Mouse (Mus musculus): ENCODE data around the gene Sardh. TPM values are rescaled to one million over a fixed set of nuclear protein-coding genes. Genes with fewer than 3 reads are reported as not detected.

The Sardh gene
- polyA plus RNA-seq, 1 experiment from 2014 or later: 4.2 TPM

DNA sequence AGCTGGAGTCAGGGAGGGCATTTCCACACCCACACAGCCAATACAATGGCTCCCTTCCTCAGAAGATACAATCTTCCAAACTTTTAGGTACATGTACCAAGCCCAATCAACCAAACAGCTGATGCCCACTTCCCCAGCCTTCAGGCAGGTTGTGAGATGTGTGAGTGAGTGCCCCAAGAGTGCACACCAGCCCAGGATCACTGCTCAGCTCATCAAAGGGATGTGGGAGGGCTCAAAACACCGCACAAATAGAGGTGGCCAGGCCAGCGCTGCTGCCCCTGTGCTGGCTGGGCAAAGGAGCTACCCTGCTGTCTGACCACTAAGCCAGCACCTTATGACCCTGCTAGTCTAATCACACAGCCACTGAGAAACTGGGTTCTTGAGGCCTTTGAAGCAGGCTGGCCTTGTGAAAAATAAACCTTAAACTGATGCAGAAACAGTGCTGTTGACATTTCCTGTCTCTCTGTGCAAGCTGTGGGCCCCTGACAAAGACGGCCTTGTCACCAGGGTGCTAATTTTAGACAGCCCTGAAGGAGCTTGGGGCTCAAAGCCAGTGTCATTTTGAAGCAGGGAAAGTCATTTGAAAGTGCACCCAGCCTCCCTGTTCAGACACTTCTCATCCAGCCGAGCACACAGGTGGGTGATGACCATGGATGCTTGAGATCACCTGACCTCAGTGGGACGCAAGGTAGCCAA lies 49.4 kb downstream of the Sardh start:
- no peak overlapping the region for H3K27ac ChIP-seq (ENCODE audit: low read depth, low read length)
- WGBS: 63% methylated on average over 5 of the region's 5 CpGs
- no peak overlapping the region for H3K4me3 ChIP-seq (ENCODE audit: low read depth, low read length)
- H3K4me1 ChIP-seq (ENCODE audit: control insufficient read depth, insufficient read depth, low read length): no peaks in the 10 kb centered on the region
- DNase-seq (ENCODE audit: low spot score) (no peak), ATAC-seq (no peak)
- no peak overlapping the region for H3K9ac ChIP-seq (ENCODE audit: low read length)
- no peaks in the 10 kb centered on the region for H3K9me3 ChIP-seq (replicated peaks; ENCODE audit: control insufficient read depth, low read length)
- H3K4me2 ChIP-seq (ENCODE audit: low read length): no peak overlapping the region
- no peaks in the 10 kb centered on the region for H3K36me3 ChIP-seq (ENCODE audit: control insufficient read depth, insufficient read depth, low read length)
- no peaks in the 10 kb centered on the region for H3K27me3 ChIP-seq (replicated peaks; ENCODE audit: control insufficient read depth, insufficient read depth, low read length)

DNA sequence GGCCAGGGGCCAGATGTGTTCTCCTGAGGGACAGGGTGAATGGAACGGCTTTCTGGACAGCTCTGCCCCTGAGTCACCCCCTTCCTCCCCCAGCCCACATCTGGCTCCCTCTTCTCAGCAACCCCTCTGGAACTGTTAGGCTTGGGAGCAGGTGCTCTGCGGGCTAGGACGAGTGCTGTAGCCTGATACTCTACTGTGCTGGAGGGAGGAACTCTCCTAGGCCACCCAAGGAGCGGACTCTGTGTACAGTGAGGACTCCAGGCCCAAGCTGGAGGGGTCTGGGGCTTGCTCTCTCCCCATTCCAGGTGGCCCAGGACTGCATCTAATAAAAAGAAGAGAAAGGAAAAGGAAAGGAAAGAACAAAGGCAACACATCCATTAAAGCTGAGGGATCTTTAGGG lies 58.1 kb downstream of the Sardh start:
- no peak for ATAC-seq
- Histone ChIP-seq H3K4me2 (ENCODE audit: low read length) (no peak overlapping the region), H3K36me3 (ENCODE audit: control insufficient read depth, insufficient read depth, low read length) (no peaks in the 10 kb centered on the region), H3K27ac (ENCODE audit: low read depth, low read length) (no peak overlapping the region), H3K4me1 (ENCODE audit: control insufficient read depth, insufficient read depth, low read length) (no peaks in the 10 kb centered on the region), H3K9me3 (replicated peaks; ENCODE audit: control insufficient read depth, low read length) (no peaks in the 10 kb centered on the region), H3K27me3 (replicated peaks; ENCODE audit: control insufficient read depth, insufficient read depth, low read length) (no peaks in the 10 kb centered on the region), H3K4me3 (ENCODE audit: low read depth, low read length) (no peak overlapping the region), H3K9ac (ENCODE audit: low read length) (no peak overlapping the region)
- WGBS: 67% methylated on average over 4 of the region's 4 CpGs
- no peak for DNase-seq (ENCODE audit: low spot score)

DNA sequence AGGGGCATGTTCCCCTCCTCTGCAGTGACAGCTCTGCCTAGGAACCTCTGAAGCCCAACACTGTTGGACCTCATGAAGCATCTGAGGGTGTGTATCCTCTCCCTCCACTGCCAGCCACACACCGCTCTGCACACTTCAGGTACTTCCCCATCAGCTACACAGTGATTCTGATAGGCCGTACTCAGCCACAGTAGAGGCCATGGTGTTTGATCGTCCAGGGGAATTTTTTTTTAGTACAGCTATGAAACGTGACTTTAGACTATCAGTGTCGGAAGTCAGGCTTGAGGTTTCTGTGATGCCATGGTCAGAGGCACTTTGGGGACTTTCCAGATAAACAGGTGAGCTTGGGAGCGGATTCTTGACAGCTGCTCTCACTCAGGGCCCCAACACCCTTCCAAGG lies 60.6 kb downstream of the Sardh start:
- whole genome bisulfite sequencing: 85% methylated on average over 6 of the region's 6 CpGs
- Histone ChIP-seq H3K9me3 (replicated peaks; ENCODE audit: control insufficient read depth, low read length) (no peaks in the 10 kb centered on the region), H3K36me3 (ENCODE audit: control insufficient read depth, insufficient read depth, low read length) (no peaks in the 10 kb centered on the region), H3K4me3 (ENCODE audit: low read depth, low read length) (no peak overlapping the region), H3K4me2 (ENCODE audit: low read length) (no peak overlapping the region), H3K9ac (ENCODE audit: low read length) (no peak overlapping the region), H3K27me3 (replicated peaks; ENCODE audit: control insufficient read depth, insufficient read depth, low read length) (no peaks in the 10 kb centered on the region), H3K4me1 (ENCODE audit: control insufficient read depth, insufficient read depth, low read length) (no peaks in the 10 kb centered on the region), H3K27ac (ENCODE audit: low read depth, low read length) (no peak overlapping the region)
- ATAC-seq (no peak), DNase-seq (ENCODE audit: low spot score) (no peak)

DNA sequence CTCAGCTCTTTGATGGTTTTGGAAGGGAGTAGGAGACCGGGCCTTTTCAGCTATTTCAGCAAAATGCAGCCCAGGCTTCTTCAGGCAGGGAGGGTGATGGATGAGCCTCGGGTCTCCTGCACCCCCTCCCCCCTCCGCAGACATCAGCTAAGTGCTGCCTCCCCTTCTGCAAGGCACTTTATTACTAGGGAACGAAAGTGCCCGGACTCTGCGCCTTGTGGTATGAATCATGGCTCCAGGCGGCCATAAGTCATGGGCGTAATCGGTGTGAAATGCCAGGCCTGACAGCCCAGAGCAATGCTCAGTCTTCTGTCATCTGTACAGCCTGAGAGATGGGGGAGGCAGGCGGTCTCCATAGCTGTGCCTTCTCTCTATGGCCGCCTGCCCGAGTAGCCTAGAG lies 64.4 kb downstream of the Sardh start:
- no peaks in the 10 kb centered on the region for H3K9me3 ChIP-seq (replicated peaks; ENCODE audit: control insufficient read depth, low read length)
- H3K36me3 ChIP-seq (ENCODE audit: control insufficient read depth, insufficient read depth, low read length): no peaks in the 10 kb centered on the region
- H3K27ac ChIP-seq (ENCODE audit: low read depth, low read length): no peak overlapping the region
- DNase-seq (ENCODE audit: low spot score) (no peak), ATAC-seq (no peak)
- no peak overlapping the region for H3K9ac ChIP-seq (ENCODE audit: low read length)
- H3K4me1 ChIP-seq (ENCODE audit: control insufficient read depth, insufficient read depth, low read length): no peaks in the 10 kb centered on the region
- H3K4me2 ChIP-seq (ENCODE audit: low read length): no peak overlapping the region
- H3K4me3 ChIP-seq (ENCODE audit: low read depth, low read length): no peak overlapping the region
- 86% methylated on average over 12 of the region's 12 CpGs for WGBS
- H3K27me3 ChIP-seq (replicated peaks; ENCODE audit: control insufficient read depth, insufficient read depth, low read length): no peaks in the 10 kb centered on the region

DNA sequence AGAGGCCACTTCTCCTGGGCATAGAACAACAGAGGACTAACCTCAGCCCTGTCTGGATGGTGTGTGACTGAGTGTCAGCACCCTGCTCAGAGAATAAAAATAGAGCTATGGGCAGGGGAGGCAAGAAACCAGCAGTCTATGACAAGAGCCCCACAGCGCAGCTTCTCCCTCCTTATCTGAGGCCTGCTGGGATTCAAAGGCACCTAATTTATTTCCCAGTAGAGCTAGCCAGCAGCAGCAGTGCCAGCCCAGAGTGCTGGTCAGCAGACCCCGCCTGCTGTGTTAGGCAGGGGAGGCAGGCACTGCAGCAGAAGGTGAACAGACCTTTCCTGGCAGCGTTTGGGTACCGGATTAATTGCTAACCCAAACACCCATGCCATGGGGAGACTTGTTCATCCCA lies 66.2 kb downstream of the Sardh start:
- H3K4me2 ChIP-seq (ENCODE audit: low read length): no peak overlapping the region
- H3K27ac ChIP-seq (ENCODE audit: low read depth, low read length): no peak overlapping the region
- DNase-seq (ENCODE audit: low spot score) (no peak), ATAC-seq (no peak)
- H3K9me3 ChIP-seq (replicated peaks; ENCODE audit: control insufficient read depth, low read length): no peaks in the 10 kb centered on the region
- H3K4me3 ChIP-seq (ENCODE audit: low read depth, low read length): no peak overlapping the region
- H3K4me1 ChIP-seq (ENCODE audit: control insufficient read depth, insufficient read depth, low read length): no peaks in the 10 kb centered on the region
- H3K27me3 ChIP-seq (replicated peaks; ENCODE audit: control insufficient read depth, insufficient read depth, low read length): no peaks in the 10 kb centered on the region
- no peaks in the 10 kb centered on the region for H3K36me3 ChIP-seq (ENCODE audit: control insufficient read depth, insufficient read depth, low read length)
- 72% methylated on average over 4 of the region's 4 CpGs for WGBS
- no peak overlapping the region for H3K9ac ChIP-seq (ENCODE audit: low read length)

DNA sequence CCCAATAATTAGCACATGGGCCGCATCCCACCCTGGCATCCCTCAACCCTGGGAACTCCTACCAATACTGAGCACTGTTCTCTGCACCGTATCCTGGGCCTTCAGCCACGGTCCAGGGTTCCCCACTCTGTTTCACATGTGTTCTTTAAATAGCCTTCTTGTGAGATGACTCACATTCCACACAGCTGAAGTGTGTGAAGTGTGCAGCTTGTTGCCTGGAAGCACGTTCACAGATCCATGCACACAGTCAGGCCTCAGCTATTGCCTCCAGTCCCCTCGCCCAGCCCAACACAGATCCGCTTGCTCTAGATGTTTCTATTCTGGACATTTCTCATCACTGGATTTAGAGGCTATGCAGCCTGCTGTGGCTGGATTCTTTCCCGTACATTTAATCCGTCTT lies 69.0 kb downstream of the Sardh start:
- no peak overlapping the region for H3K9ac ChIP-seq (ENCODE audit: low read length)
- no peaks in the 10 kb centered on the region for H3K9me3 ChIP-seq (replicated peaks; ENCODE audit: control insufficient read depth, low read length)
- DNase-seq (ENCODE audit: low spot score) (no peak), ATAC-seq (no peak)
- no peaks in the 10 kb centered on the region for H3K27me3 ChIP-seq (replicated peaks; ENCODE audit: control insufficient read depth, insufficient read depth, low read length)
- H3K27ac ChIP-seq (ENCODE audit: low read depth, low read length): no peak overlapping the region
- no peak overlapping the region for H3K4me3 ChIP-seq (ENCODE audit: low read depth, low read length)
- H3K4me2 ChIP-seq (ENCODE audit: low read length): no peak overlapping the region
- H3K4me1 ChIP-seq (ENCODE audit: control insufficient read depth, insufficient read depth, low read length): no peaks in the 10 kb centered on the region
- no peaks in the 10 kb centered on the region for H3K36me3 ChIP-seq (ENCODE audit: control insufficient read depth, insufficient read depth, low read length)
- WGBS: 72% methylated on average over 8 of the region's 8 CpGs

DNA sequence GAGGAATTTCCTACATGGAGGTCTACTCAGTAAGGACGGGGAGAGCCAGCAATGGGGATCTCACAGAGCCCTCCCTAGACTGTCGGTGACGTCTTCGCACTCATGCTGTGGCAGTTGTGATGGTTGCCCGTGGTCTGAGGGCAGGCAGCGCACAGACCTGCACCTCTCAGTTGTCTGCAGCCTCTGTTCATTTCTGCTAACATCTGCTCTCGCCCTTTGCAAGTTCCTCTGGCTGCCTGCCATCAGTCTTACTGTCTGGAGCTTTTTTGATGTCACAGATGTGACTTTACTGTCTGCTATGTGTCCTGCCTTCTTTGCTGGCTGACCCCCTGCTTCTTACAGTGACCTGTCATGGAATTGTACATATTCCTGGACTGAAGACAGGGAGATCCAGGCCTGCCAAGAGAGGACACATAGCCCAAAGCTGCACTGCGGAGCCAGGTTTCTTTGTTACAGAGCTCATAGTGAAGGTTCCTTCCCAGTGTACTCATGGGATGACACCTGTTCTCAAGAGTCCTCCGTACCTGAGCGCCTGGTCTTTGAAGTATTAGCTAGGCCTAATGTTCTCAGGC lies 72.4 kb downstream of the Sardh start:
- no peak overlapping the region for H3K9ac ChIP-seq (ENCODE audit: low read length)

DNA sequence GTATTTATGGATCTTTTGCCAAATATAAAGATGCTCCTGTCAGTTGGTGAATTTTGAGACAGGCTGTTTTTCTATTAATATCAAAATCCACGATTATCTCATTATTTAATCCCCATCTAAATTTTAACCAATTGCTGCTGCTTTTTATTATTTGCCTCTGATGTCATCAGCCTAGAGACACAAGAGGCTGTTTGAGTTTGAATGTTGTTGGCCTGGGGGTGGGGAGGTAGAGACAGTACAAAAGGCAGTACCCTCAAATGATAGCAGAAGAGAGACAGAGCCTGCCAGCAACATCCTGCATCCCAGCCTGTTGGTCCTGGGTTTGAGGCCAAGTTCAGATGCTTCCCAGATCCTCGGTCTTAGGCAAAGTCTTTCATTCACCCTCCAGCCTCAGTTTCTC lies 73.9 kb downstream of the Sardh start:
- no peaks in the 10 kb centered on the region for H3K4me1 ChIP-seq (ENCODE audit: control insufficient read depth, insufficient read depth, low read length)
- H3K4me3 ChIP-seq (ENCODE audit: low read depth, low read length): no peak overlapping the region
- no peak overlapping the region for H3K4me2 ChIP-seq (ENCODE audit: low read length)
- H3K27ac ChIP-seq (ENCODE audit: low read depth, low read length): no peak overlapping the region
- 86% methylated on average over 2 of the region's 2 CpGs for WGBS
- no peaks in the 10 kb centered on the region for H3K9me3 ChIP-seq (replicated peaks; ENCODE audit: control insufficient read depth, low read length)
- no peaks in the 10 kb centered on the region for H3K36me3 ChIP-seq (ENCODE audit: control insufficient read depth, insufficient read depth, low read length)
- ATAC-seq (no peak), DNase-seq (ENCODE audit: low spot score) (no peak)
- H3K9ac ChIP-seq (ENCODE audit: low read length): no peak overlapping the region
- H3K27me3 ChIP-seq (replicated peaks; ENCODE audit: control insufficient read depth, insufficient read depth, low read length): no peaks in the 10 kb centered on the region

More for the DNA sequence above, 72.4 kb downstream of the Sardh start:
- H3K36me3 ChIP-seq (ENCODE audit: control insufficient read depth, insufficient read depth, low read length): no peaks in the 10 kb centered on the region
- DNase-seq (ENCODE audit: low spot score): peak; percentile 27
- no peak overlapping the region for H3K27ac ChIP-seq (ENCODE audit: low read depth, low read length)
- no peaks in the 10 kb centered on the region for H3K4me1 ChIP-seq (ENCODE audit: control insufficient read depth, insufficient read depth, low read length)
- no peak overlapping the region for H3K4me3 ChIP-seq (ENCODE audit: low read depth, low read length)
- H3K27me3 ChIP-seq (replicated peaks; ENCODE audit: control insufficient read depth, insufficient read depth, low read length): no peaks in the 10 kb centered on the region
- no peak overlapping the region for H3K4me2 ChIP-seq (ENCODE audit: low read length)
- no peaks in the 10 kb centered on the region for H3K9me3 ChIP-seq (replicated peaks; ENCODE audit: control insufficient read depth, low read length)
- WGBS: 83% methylated on average over 10 of the region's 10 CpGs
- no peak for ATAC-seq

DNA sequence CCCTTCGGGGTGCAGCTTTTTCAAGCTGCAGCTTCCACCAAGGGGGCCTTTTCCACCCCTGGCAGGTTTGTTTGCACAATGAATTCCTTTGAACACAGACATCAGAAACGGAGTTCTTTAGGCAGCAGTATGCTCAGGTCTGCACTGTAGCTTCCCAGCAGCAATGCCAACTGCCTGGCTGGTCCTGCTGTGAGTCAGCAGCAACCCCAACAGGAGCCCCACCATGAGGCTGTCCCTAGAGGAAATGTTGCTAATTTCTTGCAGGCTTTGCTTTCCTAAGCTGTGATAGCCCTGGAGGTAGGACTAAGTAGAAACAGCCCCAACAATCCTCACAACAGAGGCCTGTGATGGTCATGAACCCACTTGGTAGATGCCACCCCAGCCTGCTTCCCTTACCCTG lies 81.1 kb downstream of the Sardh start:
- no peaks in the 10 kb centered on the region for H3K36me3 ChIP-seq (ENCODE audit: control insufficient read depth, insufficient read depth, low read length)
- no peaks in the 10 kb centered on the region for H3K9me3 ChIP-seq (replicated peaks; ENCODE audit: control insufficient read depth, low read length)
- no peaks in the 10 kb centered on the region for H3K27me3 ChIP-seq (replicated peaks; ENCODE audit: control insufficient read depth, insufficient read depth, low read length)
- H3K4me2 ChIP-seq (ENCODE audit: low read length): no peak overlapping the region
- no peak for ATAC-seq
- H3K4me1 ChIP-seq (ENCODE audit: control insufficient read depth, insufficient read depth, low read length): 0 out of 2 replicates have a peak, but pooled peaks cover 2% of the 10 kb centered on the region
- no peak for DNase-seq (ENCODE audit: low spot score)
- no peak overlapping the region for H3K9ac ChIP-seq (ENCODE audit: low read length)
- 38% methylated on average over 2 of the region's 2 CpGs for WGBS
- no peak overlapping the region for H3K4me3 ChIP-seq (ENCODE audit: low read depth, low read length)
- no peak overlapping the region for H3K27ac ChIP-seq (ENCODE audit: low read depth, low read length)
